Mouse (Mus musculus) spleen, adult 18-20 months (tissue): ENCODE measurements at regions not wholly inside any gene's neighbourhood (a gene's known extent, or its start where the extent isn't known, plus 50 kb on each side); places are given as distances from the start of the nearest gene placed in this dataset.
"Not testable (repeated sequence)": the region's sequence is repeated elsewhere in the genome, so short reads cannot be mapped to it uniquely, and the experiment has no call there.

Experiments
- DNase-seq, 2 experiments: peaks; one replicate each; pipeline ENCODE4 v3.0.0; 2022; ENCODE audit warnings: mixed read lengths in 2 of 2

DNA sequence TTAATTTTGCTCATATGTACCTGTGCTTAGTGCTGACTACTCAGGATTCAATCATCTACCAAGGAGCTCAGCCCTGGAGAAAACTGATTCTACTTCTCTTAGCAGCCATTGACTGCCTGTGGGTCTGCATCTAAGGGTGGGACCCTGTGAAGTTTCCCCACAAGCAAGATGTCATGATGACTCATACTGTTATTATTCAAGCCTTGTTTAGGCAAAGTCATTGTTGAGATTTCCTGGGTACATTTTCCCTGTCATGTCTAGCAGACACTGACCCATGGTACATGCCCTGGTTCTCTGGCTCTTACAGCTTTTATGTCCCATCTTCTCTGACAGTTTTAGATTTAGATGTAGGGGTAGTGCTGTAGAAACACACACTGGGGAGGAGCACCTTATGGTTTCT is 853.8 kb downstream of the Car8 start:
- no peak for DNase-seq

DNA sequence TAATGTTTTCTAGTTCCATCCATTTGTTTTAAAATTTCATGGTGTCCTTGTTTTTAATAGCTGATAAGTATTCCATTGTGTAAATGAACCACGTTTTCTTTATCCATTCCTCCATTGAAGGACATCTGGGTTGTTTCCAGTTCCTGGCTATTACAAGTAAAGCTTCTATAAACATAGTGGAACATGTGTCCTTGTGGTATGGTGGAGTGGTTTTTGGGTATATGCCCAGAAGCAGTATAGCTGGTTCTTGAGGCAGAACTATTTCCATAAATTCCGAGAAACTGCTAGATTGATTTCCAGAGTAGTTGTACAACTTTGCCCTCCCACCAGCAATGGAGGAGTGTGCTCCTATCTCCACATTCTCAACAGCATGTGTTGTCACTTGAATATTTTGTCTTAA is 858.8 kb downstream of the Car8 start:
- no peak for DNase-seq

DNA sequence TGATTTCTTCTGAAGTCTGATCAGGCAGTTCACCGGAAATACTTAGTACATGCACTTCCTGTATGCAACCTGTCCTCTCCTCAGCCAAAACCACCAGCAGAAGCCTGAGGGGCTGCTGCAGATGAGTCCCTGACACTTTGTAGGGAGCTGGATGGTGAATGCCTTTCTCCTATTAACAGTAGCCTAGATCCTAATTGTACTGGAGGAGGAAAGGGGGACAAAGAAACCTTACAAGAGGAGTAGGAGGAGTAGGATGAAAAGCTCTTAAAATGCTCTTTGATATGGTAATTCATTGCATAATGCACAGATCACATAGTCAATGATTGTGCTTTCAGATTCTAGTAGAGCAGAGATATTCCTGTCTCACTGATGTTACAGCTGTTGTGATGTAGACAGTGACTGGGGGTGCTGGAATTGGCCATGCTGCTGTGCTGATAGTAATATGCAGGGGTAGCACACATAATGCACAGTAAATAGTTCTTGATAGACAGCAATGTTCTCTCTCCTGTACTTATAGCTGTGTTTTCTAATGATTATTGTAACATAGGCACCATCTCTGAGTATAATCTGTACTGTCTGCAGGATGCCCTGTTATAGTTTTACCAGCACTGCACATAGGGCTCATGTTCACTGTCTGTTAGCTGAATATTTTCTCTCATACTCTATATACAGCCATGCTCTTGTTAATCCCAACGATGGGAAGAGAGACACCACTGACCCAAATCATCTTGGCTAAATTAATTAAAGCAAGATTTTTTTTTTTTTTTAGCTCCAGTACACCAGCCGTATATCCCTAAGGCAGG is 874.4 kb downstream of the Car8 start:
- no peak for DNase-seq

DNA sequence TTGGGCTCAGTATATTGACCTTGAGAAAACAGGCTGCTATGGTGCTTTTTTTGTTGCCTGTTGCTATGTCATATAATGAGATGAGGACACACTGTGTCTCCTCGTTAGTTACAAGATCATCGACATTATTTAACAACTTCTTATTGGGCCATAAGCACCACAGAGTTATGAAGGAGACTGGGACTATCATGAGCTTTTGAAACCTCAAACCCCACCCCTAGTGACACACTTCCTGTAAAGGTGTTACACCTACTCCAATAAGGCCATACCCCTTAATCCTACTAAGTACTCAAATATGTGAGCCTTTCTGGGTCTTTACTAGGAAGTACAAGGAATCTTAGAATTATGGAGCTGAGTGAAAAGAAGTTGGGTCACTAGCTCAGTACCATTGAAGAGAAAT is 875.3 kb downstream of the Car8 start:
- DNase-seq: no peak

DNA sequence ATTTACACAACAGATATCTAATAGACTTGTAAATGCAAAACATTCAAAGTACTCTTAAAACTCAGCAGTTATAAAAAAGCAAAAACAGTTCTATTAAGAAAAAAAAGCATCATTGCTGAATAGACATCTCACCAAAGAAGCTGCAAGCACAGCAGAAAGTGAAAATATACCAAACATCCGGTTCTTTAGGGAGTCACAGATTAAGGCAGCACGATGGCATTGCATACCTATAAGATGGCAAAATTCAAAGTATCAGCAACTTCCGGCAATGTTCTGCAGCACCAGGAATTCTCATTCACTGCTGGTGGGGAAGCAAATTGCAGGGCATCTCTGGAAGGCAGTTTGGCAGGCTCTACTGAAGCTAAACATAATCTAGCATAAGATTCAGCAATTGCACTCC is 882.6 kb downstream of the Car8 start:
- DNase-seq: no peak

DNA sequence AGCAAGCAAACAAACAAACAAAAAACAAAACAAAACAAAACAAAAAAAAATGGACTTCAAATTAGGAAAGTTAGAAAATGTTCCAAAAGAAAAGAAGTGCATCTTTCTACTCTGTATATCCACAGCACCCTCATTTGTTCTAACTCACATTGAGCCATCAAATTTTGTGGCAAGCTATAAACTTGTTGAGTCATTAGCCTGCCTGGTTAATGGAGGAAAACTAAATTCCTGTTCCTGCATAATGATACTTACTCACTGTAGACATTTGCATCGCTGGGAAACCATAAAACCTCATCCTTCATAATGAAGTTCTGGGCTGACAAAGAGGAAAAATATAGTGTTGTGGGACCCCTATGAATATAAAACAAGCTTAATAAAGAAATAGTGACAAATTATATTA is 891.5 kb downstream of the Car8 start:
- DNase-seq: no peak

DNA sequence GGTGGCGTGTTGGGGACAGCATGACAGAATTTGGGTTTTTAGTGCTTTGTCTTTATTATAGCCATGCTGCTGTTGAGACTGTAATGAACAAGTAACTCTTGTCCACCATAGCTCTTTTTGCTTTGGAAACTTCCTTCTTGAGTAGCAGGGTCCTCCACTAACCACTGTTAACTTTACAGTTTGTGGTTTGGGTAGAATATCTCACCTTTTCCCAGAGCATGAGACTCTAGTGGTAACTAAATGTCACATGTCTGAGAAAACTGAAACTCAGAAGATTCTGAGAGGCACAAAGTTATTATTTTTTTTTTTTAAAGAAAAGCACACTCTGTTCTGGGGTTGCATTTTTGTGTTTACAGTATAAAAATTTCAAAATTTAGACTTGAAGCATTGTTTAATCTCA is 897.7 kb downstream of the Car8 start:
- DNase-seq: no peak

DNA sequence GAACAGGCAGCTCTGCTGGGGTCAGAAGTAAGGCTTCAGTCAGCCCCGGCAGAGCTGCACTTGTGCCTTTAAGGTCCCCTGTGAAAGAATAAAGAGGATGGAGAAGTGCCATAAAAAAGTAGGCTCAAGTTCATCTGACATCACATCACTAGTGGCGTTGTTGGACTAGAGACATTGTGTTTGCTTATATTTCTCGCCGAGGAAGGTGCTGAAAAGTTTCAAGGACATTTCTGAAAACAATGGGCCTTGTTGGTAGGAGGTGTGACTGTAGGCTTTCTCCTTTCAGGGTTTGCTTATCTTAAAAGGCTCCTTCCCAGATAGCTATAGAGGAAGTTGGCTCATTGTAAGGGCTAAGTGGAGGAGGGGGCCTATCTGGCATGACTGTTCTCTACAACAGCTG is 924.6 kb downstream of the Car8 start:
- no peak for DNase-seq

DNA sequence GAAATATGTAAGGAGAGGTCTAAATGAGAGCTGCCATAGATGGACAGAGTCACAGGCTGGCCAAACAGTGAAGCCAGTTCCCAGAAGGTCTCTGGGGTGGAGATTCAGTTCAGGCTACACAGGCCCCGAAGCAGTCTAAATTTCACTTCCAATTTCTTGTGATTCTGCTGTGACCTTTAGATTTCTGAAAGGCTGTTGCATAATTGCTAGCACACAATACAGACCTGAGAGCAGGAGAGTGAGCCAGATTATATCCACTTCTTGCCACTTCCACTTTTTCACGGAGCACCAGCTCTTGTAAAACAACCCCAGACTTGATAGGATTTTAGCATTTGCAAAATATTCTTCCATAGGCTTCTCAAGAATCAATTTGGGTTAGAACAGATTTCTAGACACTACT is 925.6 kb downstream of the Car8 start:
- DNase-seq: no peak

DNA sequence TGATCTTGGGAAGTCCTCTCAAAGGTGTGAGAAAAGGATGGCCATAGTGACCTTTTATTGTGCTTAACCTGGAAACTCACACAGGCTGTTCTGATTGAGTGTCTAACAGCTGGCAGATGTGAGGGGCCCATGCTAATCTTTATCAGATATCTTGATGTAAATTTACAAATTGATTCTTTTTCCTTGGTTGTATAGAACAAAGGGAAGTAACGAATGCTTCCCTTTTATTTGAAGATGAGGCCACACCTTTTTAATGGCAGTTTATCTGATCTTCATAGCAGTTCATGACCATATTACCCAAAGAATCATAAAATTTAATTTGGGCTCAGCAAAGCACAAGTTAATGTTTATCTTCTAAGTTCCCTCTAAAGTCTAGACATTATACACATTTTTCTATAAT is 926.7 kb downstream of the Car8 start:
- no peak for DNase-seq

DNA sequence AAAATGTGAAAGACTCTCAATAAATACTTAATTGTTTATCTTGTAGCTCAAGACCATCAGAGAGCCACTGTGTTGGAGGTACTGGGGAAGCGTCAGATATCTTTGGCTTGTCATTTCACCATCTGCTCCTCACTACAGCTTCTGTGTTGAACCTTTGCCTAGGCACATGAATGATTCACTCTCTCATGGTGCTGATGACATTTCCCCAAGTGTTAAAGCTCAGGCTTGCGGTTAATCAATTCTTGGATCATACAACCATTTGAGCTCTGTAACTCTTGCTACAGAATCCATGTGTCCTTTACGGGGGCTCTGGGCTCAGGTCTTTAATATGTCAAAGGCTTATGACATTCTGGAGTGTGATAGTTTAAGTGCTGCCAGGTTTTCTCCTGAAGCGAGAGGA is 969.8 kb downstream of the Car8 start:
- DNase-seq: no peak

DNA sequence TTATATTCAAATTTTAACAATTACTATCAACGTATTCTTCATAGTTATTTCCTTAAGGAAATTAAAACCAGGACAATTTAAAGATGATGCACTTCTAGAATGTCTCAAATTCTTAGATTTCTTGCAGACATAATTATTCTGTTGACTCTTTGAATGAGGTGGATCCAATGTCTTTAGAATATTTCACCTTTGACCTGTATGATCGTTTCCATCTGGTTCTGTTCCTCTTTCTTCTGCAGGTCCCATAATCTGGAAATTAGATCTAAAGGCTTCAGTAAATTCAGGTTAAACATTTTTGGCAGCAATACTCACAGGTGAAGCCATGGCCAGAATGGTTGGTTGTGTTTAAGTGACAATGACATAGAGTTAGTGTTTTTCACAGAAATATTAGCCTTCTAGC is 982.4 kb downstream of the Car8 start:
- no peak for DNase-seq

DNA sequence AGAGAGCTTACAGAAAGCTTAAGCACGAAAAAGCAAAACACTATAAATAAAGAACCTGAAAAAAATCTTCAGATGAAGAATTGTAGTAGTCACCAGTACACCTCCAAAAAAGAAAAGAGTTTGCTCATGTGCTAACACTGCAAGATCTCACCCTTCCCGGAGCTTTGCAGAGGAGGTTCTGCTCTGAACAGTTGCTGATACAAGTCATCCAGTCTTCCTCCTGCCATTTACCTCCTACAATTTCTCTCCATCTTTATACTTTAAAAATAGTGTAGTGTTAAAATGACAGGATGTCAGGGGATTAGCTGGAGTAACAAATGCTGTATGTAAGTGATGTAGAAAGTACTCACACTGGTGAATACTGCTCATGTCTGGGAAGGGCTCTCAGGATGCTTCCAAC is 985.2 kb downstream of the Car8 start:
- DNase-seq: no peak

DNA sequence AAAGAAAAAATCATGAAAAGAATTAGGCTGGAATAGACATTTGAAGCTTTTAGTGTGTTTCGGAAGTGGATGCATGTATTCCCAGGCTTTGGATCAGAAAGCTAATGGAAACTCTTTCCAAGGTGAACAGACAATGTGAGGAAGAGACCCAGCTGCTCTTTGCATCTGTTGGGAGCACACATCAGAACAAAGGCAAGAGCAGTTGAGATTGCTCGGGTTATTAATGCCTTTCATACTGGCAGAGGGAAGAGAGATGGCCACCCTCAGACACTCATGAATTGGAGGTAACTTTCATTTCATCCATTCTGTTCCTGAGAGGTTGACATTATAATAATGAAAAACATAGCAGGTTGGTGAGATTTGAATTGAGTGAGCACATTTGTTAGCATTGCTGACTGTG is 987.2 kb downstream of the Car8 start:
- no peak for DNase-seq

DNA sequence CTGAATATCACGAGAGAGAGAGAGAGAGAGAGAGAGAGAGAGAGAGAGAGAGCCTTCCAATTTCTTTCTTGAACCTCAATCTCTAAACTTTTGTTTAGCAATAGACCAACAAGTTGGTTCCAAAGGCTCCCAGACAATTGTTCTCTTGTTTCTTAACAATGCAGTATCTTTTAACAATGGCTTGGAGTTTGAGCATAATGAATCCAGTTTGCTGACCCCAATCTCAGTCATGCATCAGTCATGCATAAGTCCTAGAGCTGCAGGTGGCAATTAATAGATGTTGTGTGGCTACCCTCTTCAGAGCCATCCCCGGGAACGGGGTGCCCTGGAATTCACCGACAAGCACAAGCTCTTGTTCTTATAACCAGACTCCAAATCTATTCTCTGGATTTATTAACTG is 991.0 kb downstream of the Car8 start:
- no peak for DNase-seq

DNA sequence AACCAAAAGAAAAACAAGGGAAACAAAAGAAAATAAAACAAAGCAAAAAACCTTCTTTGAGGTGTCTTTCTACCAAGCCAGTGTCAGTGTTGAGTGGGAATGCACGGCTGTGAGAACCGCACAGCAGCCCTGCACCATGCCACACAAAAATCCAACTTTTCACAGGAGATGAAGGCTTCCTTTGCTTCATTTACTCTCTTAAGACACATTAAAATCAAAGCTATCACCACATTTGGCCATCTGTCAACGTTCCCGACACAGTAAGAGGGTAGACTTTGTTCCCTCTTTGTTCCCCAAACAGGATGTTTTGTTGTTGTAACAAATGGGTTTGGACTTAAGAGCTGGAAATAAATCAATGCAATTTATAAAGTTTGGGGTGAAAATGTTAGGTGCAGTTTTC is 991.6 kb downstream of the Car8 start:
- no peak for DNase-seq

DNA sequence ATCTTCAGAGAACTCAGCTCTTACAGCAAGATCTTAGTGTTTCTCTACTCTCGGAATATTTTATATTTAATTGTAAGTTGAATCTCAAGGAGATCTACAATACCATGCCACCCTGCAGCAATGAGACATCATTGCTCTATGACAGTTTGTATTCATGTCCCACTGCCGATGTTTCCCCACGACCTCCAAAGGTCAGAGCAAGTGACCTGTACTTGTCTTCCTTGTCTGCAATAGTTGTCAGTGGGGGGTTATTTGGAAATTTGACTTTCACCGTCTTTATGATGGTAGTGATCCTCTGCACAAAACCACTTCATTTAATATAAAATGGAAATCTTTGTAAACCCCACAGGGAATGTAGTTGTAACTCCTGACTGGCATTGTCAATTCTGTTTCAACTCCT is 992.0 kb downstream of the Car8 start:
- DNase-seq: no peak

DNA sequence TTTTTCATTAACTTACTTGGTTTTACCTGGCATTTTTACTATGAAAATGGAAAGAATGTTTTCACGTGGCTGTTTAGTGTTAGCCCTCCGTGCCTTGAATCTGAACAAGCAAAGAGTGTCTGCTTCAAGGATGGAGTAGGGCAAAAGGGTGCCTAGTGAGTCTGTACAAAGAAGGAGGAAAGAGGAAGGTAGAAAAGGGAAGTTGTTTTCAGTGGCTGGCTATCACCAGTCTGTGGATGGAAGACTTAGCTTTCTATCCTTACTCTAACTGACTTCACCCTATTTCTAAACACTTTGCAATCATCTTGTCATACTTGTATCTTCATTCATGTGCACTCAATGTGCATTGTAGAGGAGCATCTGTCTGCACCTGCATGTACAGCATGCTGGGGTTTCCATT is 993.2 kb downstream of the Car8 start:
- DNase-seq: no peak

DNA sequence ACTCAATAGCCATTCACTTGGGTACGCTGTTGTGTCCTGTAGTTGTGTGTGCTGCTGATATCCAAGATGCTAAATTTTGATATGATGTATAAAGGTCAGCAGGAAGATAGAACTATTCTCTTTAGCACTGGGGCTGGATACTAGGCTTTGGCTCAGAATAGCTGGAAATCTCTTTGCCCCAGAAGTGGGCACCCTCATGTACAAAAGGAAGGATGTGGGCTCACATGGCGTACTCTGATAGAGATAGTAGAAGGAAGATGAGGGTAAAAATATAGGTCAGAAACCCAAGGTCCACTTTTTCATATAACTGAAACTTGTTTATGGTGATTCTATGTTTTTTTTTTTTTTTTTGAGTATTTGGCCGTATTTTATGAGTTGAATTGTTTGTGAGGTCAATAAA is 1001.0 kb downstream of the Car8 start:
- no peak for DNase-seq

DNA sequence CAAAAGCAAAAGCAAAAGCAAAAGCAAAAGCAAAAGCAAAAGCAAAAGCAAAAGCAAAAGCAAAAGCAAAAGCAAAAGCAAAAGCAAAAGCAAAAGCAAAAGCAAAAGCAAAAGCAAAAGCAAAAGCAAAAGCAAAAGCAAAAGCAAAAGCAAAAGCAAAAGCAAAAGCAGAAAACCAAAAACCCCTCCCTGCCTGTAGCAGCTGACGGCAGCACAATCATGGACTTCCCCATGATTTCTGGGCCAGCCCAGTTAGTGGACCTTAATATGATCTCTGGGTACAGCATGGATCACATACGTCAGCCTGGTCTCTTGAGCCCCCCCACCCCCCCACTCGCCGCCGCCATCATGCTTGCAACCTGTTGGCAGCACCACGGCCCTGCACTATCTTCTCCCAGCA is 1004.3 kb downstream of the Car8 start:
- not testable (repeated sequence) for DNase-seq

DNA sequence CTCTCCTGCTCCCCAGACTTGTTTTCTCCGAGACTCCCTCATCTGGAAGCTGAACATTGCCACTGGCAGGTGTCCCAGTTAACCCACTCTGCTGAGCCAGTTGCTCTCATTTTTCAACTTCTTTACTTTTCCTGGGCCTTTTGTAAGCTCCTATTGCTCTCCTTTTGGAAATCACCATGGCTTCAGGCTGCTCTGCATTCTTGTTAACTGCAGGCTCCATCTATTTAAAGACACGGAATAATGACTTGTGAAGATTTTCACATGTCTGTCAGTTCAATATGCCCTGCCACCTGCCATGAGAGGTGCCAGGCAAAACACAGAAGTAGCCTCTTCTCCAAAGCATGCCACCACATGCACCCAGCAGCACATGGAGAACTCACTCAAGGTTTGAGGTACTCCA is 1009.9 kb downstream of the Car8 start:
- DNase-seq: no peak

DNA sequence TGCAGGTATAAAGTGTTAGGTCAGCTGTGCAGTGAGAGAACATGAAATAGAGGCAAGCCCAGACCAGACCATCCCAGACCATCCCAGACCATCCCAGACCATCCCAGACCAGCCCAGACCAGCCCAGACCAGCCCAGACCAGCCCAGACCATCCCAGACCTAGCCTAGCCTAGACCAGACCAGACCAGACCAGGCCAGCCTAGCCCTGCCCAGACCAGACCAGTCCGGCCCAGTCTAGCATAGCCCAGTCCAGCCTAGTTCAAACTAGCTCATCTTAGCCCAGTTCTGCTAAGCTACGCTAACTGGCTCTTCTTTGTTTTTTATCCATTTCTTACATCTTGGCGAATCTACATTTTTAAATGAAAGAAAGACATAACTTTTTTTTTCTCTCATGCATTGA is 1015.9 kb downstream of the Car8 start:
- DNase-seq: no peak

DNA sequence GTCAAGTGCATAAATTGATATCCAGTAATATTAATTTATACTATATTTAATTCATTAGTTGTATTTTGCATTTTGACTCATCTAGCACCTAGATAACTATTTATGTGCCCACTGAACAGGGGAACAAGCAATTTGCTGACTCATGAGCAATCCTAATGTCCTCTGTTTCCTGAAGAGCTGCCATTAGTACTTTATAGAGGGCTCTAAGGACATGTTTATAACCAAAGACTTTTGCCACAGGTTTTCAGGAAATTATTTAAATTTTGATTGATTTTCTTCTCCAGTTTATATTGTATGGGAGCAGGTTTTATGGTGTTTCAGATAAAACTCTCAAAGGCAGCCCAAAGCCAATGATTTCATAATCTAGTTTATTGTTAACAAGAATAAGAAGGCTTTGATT is 1018.4 kb downstream of the Car8 start:
- DNase-seq: no peak

DNA sequence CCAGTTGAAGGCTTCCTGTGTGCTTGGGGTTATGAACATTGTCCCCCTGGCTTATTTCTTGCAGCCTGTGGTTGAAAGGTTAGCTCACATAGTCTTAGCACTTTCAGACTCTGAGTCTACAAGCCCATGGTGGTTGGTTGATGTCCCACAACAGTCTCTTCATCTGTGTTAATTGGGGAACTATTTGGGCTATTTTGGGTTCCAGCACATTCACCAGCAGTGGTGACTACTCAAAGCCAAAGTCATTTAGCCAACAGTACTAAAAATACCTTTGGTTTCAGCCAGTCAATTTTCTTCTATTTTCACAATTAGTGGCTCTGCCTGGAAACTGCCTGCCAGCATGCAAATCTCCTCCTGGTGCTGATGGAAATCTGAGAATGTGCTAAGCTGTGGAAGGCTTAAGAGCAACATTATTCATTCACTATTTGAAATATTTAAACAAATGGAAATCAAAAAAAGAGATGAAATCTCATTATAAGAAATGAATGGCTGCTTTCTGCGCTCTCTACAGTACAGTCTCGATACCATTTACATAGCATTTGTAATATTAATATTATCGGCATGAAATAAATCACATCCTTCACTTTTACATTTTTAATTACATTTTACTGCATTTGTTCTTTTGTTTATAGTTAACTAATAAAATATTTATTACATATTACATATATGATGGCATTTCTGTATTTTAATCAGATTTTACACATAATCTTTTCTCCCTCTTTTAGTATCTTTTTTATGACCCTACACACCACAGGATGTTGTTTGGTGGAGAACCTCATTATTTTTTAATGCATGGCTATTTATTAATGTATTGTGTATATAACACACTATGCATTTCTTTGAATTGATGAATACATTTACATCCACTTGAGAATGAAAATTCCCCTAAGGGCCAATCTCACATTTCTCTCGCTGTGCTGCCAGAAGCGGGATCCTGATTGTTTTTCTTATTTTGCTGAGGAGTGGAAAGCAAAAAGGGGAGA is 1023.5 kb downstream of the Car8 start:
- DNase-seq: no peak
